In genomic region chr17:59764486-59764885, GRCm38 (mm10) we compare ENCODE assay signal across 16 mouse cellular contexts.
A peak's percentile ranks its signal among the peaks of the same experiment; 100 is the strongest.
DNase-seq lines count a peak whose midpoint lies in the region; ATAC-seq and TF ChIP-seq lines count a peak whose summit lies in the region.
"Had no signal": no experiment of that assay in that cellular context is flagged by ENCODE, and none has a peak within 500 bp of the region (broad histone marks: within the 10 kb centered on the region; RNA-seq: fewer than 3 reads in every experiment).

No protein-coding gene starts in this region.

- TF ChIP-seq EP300 in stomach, postnatal 0 days (optimal IDR thresholded peaks at IDR 0.05): no peak

- no peaks in the 10 kb centered on the region for H3K36me3 ChIP-seq in forebrain, embryonic 15.5 days
- no peaks in the 10 kb centered on the region for H3K36me3 ChIP-seq in forebrain, embryonic 10.5 days (replicated peaks)
- H3K36me3 ChIP-seq in lung, embryonic 14.5 days (ENCODE audit: insufficient read depth): no peaks in the 10 kb centered on the region
- no peaks in the 10 kb centered on the region for H3K36me3 ChIP-seq in stomach, postnatal 0 days (ENCODE audit: control insufficient read depth, insufficient read depth, low read length)
- H3K36me3 ChIP-seq: heart, embryonic 12.5 days; liver, embryonic 12.5 days; midbrain, embryonic 12.5 days; neural tube, embryonic 12.5 days had no signal

- ATAC-seq in forebrain, embryonic 15.5 days (replicated peaks): peak; percentile 83
- ATAC-seq in lung, embryonic 14.5 days (ENCODE audit: insufficient read depth): no peak
- no peak for ATAC-seq in stomach, postnatal 0 days (ENCODE audit: low FRiP score, low TSS enrichment)
- ATAC-seq: liver, embryonic 12.5 days had no signal

- no peak overlapping the region for H3K4me3 ChIP-seq in forebrain, embryonic 15.5 days
- no peak overlapping the region for H3K4me3 ChIP-seq in forebrain, embryonic 10.5 days
- no peak overlapping the region for H3K4me3 ChIP-seq in lung, embryonic 14.5 days (ENCODE audit: low read depth, low read length)
- no peak overlapping the region for H3K4me3 ChIP-seq in stomach, postnatal 0 days (ENCODE audit: low read depth, low read length)
- H3K4me3 ChIP-seq: heart, embryonic 12.5 days; liver, embryonic 12.5 days; midbrain, embryonic 12.5 days; neural tube, embryonic 12.5 days had no signal

- no peaks in the 10 kb centered on the region for H3K4me1 ChIP-seq in forebrain, embryonic 15.5 days
- no peaks in the 10 kb centered on the region for H3K4me1 ChIP-seq in forebrain, embryonic 10.5 days
- no peaks in the 10 kb centered on the region for H3K4me1 ChIP-seq in lung, embryonic 14.5 days (ENCODE audit: insufficient read depth)
- no peaks in the 10 kb centered on the region for H3K4me1 ChIP-seq in stomach, postnatal 0 days (replicated peaks; ENCODE audit: control insufficient read depth, insufficient read depth)
- H3K4me1 ChIP-seq: heart, embryonic 12.5 days; liver, embryonic 12.5 days; midbrain, embryonic 12.5 days; neural tube, embryonic 12.5 days had no signal

- DNase-seq in forebrain, embryonic 10.5 days (ENCODE audit: extremely low spot score, low spot score): no peak
- DNase-seq in lung, embryonic 14.5 days: peak; percentile 51
- DNase-seq in lung, postnatal 36 days: no peak
- DNase-seq in brain, adult 2 months (ENCODE audit: low read depth, low spot score): peak; percentile 26
- no peak for DNase-seq in stomach, postnatal 0 days (ENCODE audit: low spot score)
- DNase-seq in spleen, postnatal 36 days (ENCODE audit: low spot score in 2 of 2): no peak
- DNase-seq: cerebellum, adult 2 months; gastrocnemius, postnatal 25 days; layer of hippocampus, adult 9-11 months; left cerebral cortex, postnatal 4 days; lung, postnatal 10 days had no signal

- no peak for TF ChIP-seq CTCF in lung, embryonic 14.5 days (IDR thresholded peaks at IDR 0.05; ENCODE audit: low read depth)
- 0 out of 2 replicates have a peak, but pooled peaks have one; percentile 11 for TF ChIP-seq CTCF in stomach, postnatal 0 days (IDR thresholded peaks at IDR 0.05; ENCODE audit: low read depth)

- H3K27ac ChIP-seq in forebrain, embryonic 15.5 days (replicated peaks): no peak overlapping the region
- no peak overlapping the region for H3K27ac ChIP-seq in forebrain, embryonic 10.5 days
- H3K27ac ChIP-seq in lung, embryonic 14.5 days (ENCODE audit: low read depth): no peak overlapping the region
- H3K27ac ChIP-seq in stomach, postnatal 0 days (replicated peaks): no peak overlapping the region
- H3K27ac ChIP-seq: liver, embryonic 12.5 days; midbrain, embryonic 12.5 days; neural tube, embryonic 12.5 days had no signal

- H3K9ac ChIP-seq in forebrain, embryonic 15.5 days (replicated peaks): no peak overlapping the region
- no peak overlapping the region for H3K9ac ChIP-seq in lung, embryonic 14.5 days
- no peak overlapping the region for H3K9ac ChIP-seq in stomach, postnatal 0 days (ENCODE audit: low read length)
- H3K9ac ChIP-seq: heart, embryonic 12.5 days; liver, embryonic 12.5 days; midbrain, embryonic 12.5 days; neural tube, embryonic 12.5 days had no signal

- no peaks in the 10 kb centered on the region for H3K9me3 ChIP-seq in forebrain, embryonic 15.5 days
- no peaks in the 10 kb centered on the region for H3K9me3 ChIP-seq in forebrain, embryonic 10.5 days
- H3K9me3 ChIP-seq in lung, embryonic 14.5 days (ENCODE audit: low read depth, low read length): no peaks in the 10 kb centered on the region
- no peaks in the 10 kb centered on the region for H3K9me3 ChIP-seq in stomach, postnatal 0 days (ENCODE audit: control insufficient read depth, low read length)
- H3K9me3 ChIP-seq: heart, embryonic 12.5 days; liver, embryonic 12.5 days; midbrain, embryonic 12.5 days; neural tube, embryonic 12.5 days had no signal

- H3K27me3 ChIP-seq in forebrain, embryonic 15.5 days: no peaks in the 10 kb centered on the region
- H3K27me3 ChIP-seq in forebrain, embryonic 10.5 days (ENCODE audit: poor library complexity, severe bottlenecking): no peaks in the 10 kb centered on the region
- H3K27me3 ChIP-seq in lung, embryonic 14.5 days (ENCODE audit: insufficient read depth, low read length): no peaks in the 10 kb centered on the region
- H3K27me3 ChIP-seq in stomach, postnatal 0 days (ENCODE audit: control insufficient read depth, insufficient read depth, low read length): no peaks in the 10 kb centered on the region
- H3K27me3 ChIP-seq: heart, embryonic 12.5 days; liver, embryonic 12.5 days; midbrain, embryonic 12.5 days; neural tube, embryonic 12.5 days had no signal

- no peak overlapping the region for H3K4me2 ChIP-seq in forebrain, embryonic 15.5 days (replicated peaks)
- no peak overlapping the region for H3K4me2 ChIP-seq in lung, embryonic 14.5 days
- H3K4me2 ChIP-seq in stomach, postnatal 0 days (replicated peaks; ENCODE audit: low read depth): no peak overlapping the region
- H3K4me2 ChIP-seq: heart, embryonic 12.5 days; liver, embryonic 12.5 days; midbrain, embryonic 12.5 days; neural tube, embryonic 12.5 days had no signal

- WGBS in forebrain, embryonic 15.5 days: 61% methylated on average over 2 of the region's 2 CpGs
- WGBS in forebrain, embryonic 10.5 days: 95% methylated on average over 2 of the region's 2 CpGs
- 68% methylated on average over 2 of the region's 2 CpGs for WGBS in lung, embryonic 14.5 days
- 58% methylated on average over 2 of the region's 2 CpGs for WGBS in stomach, postnatal 0 days

Comparison
In these comparisons a context has a peak if more than half of its experiments do, and no peak if none do; other contexts are left out.
1. DNase-seq: peak in lung, embryonic 14.5 days (single experiment) and brain, adult 2 months (single experiment); none in forebrain, embryonic 10.5 days (single experiment), lung, postnatal 36 days (single experiment), stomach, postnatal 0 days (single experiment) and spleen, postnatal 36 days (0 of 2).